Mouse (Mus musculus) MEL (cell line): ENCODE results near the gene Slc6a21.

Experiments used
- CTCF ChIP-seq, 3 experiments: IDR thresholded peaks in 2 of 3; conservative IDR thresholded peaks in 1 of 3; 2 replicates each; pipeline ENCODE4 v1.5.1; 2011 to 2012; ENCODE audit warnings: low read length in 3 of 3, low read depth in 2 of 3, mild to moderate bottlenecking in 2 of 3, improper control_type of control experiment in 1 of 3, inconsistent platforms in 1 of 3, mixed read lengths in 1 of 3, moderate library complexity in 1 of 3; ENCODE audit not compliant: control insufficient read depth in 1 of 3, insufficient read depth in 1 of 3, poor library complexity in 1 of 3, severe bottlenecking in 1 of 3
- GATA1 ChIP-seq: IDR thresholded peaks from 2 replicates; pipeline ENCODE4 v1.6.1; 2011; ENCODE audit warnings: low read depth, low read length, improper control_type of control experiment
- JUND ChIP-seq: IDR thresholded peaks from 2 replicates; pipeline ENCODE4 v1.6.1; 2011; ENCODE audit warnings: low read depth, mild to moderate bottlenecking, improper control_type of control experiment, low read length
- TAL1 ChIP-seq: IDR thresholded peaks from 2 replicates; pipeline ENCODE4 v1.6.1; 2012; ENCODE audit warnings: mild to moderate bottlenecking, inconsistent platforms, low read length, moderate library complexity, mixed read lengths
- USF2 ChIP-seq, 2 experiments: IDR thresholded peaks; 2 replicates each; pipeline ENCODE4 v1.6.1; 2011 to 2012; ENCODE audit warnings: improper control_type of control experiment in 2 of 2, low read length in 2 of 2, borderline replicate concordance in 1 of 2, inconsistent platforms in 1 of 2, low read depth in 1 of 2, mild to moderate bottlenecking in 1 of 2; ENCODE audit not compliant: insufficient read depth in 1 of 2

DNA sequence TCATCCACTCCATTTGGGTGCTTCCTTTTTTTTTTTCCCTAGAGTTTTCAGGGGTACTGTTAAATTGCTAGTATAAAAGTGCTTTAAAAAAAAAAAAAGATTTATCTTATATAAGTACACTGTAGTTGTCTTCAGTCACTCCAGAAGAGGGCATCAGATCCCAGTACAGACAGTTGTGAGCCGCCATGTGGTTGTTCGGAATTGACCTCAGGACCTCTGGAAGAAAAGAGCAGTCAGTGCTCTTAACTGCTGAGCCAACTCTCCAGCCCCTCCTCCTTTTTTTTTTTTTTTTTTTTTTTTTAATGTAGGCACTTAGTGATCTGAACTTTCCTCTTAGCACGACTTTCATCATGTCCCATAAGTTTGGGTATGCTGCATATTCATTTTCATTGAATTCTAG lies 29.6 kb upstream of the Slc6a21 start:
- TF ChIP-seq JUND: no peak
- TF ChIP-seq TAL1: no peak
- no peak for TF ChIP-seq USF2 (IDR thresholded peaks at IDR 0.05; ENCODE audit: borderline replicate concordance in 1 of 2, insufficient read depth in 1 of 2, low read depth in 1 of 2, low read length in 2 of 2)
- no peak for TF ChIP-seq GATA1
- peak in 2 of 3 experiments; percentile 3 to 14; a peak in 1 of 6 replicates for TF ChIP-seq CTCF (IDR thresholded peaks at IDR 0.05 in 2 of 3, conservative IDR thresholded peaks at IDR 0.05 in 1 of 3; ENCODE audit: control insufficient read depth in 1 of 3, insufficient read depth in 1 of 3, low read depth in 2 of 3, low read length in 3 of 3, poor library complexity in 1 of 3, severe bottlenecking in 1 of 3)
